Mouse (Mus musculus): Measurements from ENCODE around the gene Pank3. TPM values are rescaled to one million over a fixed set of nuclear protein-coding genes. Genes with fewer than 3 reads are reported as not detected.

The Pank3 gene
- total RNA-seq, 1 experiment = 27.0 TPM

DNA sequence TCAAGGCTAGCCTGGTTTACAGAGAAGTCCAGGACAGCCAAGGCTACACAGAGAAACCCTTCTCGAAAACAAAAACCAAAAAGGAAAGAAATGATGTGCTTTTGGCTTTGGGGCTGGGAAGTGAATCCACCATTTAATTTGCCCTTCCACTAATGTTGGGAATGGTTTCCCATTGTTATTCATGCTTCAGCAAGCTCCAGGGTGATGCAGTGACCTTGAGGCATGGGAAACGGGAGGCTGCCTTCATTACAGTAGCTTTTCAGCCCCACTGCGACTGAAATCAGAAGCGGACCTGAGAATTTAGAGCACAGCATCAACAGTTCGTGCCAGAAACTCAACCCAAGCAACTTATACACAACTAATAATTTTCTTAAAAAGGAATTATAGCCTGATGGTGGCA lies 32.0 kb downstream of the Pank3 start:
- H3K4me1 ChIP-seq (ENCODE audit: control insufficient read depth in 2 of 2, insufficient read depth in 2 of 2, low read length in 2 of 2, poor library complexity in 1 of 2) = peaks cover 0 to 4% of the 10 kb centered on the region in 2 experiments; a peak in 1 of 4 replicates
- H3K4me3 ChIP-seq (ENCODE audit: insufficient read depth in 1 of 2, low read depth in 1 of 2, low read length in 2 of 2, poor library complexity in 1 of 2, severe bottlenecking in 1 of 2) = no peak overlapping the region
- in situ Hi-C loops (cut with MboI; ENCODE audit: low sequenced_read_pairs in 2 of 2, unreplicated experiment in 2 of 2) = no loop called here
- no peak overlapping the region for H3K27ac ChIP-seq (ENCODE audit: insufficient read depth, low read depth, low read length, poor library complexity, severe bottlenecking)
- no peaks in the 10 kb centered on the region for H3K36me3 ChIP-seq (ENCODE audit: control insufficient read depth, insufficient read depth, low read length, poor library complexity, severe bottlenecking)
- DNase-seq (ENCODE audit: low read depth, low spot score) = no peak
- no peaks in the 10 kb centered on the region for H3K9me3 ChIP-seq (ENCODE audit: control insufficient read depth, insufficient read depth, low read depth, low read length)
- TF ChIP-seq CHD2 (IDR thresholded peaks at IDR 0.05; ENCODE audit: low read depth, low read length) = no peak
- no peak for TF ChIP-seq MAFK (IDR thresholded peaks at IDR 0.05; ENCODE audit: insufficient read depth, low read depth, low read length)
- TF ChIP-seq ZC3H11A (IDR thresholded peaks at IDR 0.05; ENCODE audit: borderline replicate concordance, low read depth, low read length) = no peak
- TF ChIP-seq HCFC1 (IDR thresholded peaks at IDR 0.05; ENCODE audit: borderline replicate concordance, insufficient read depth, low read length) = no peak
- TF ChIP-seq ZNF384 (IDR thresholded peaks at IDR 0.05; ENCODE audit: low read depth, low read length) = no peak
- no peak overlapping the region for H3K9ac ChIP-seq (ENCODE audit: insufficient read depth, low read depth, low read length, poor library complexity, severe bottlenecking)

GRCm38 (mm10) chr11:35811458-35811857 lies 42.2 kb downstream of the Pank3 start:
- no peaks in the 10 kb centered on the region for H3K9me3 ChIP-seq (ENCODE audit: control insufficient read depth, insufficient read depth, low read depth, low read length)
- no peak for TF ChIP-seq ZNF384 (IDR thresholded peaks at IDR 0.05; ENCODE audit: low read depth, low read length)
- TF ChIP-seq ZC3H11A (IDR thresholded peaks at IDR 0.05; ENCODE audit: borderline replicate concordance, low read depth, low read length) = no peak
- no peak for TF ChIP-seq MAFK (IDR thresholded peaks at IDR 0.05; ENCODE audit: insufficient read depth, low read depth, low read length)
- no peak for TF ChIP-seq CHD2 (IDR thresholded peaks at IDR 0.05; ENCODE audit: low read depth, low read length)
- TF ChIP-seq HCFC1 (IDR thresholded peaks at IDR 0.05; ENCODE audit: borderline replicate concordance, insufficient read depth, low read length) = no peak
- H3K9ac ChIP-seq (ENCODE audit: insufficient read depth, low read depth, low read length, poor library complexity, severe bottlenecking) = no peak overlapping the region
- H3K4me1 ChIP-seq (ENCODE audit: control insufficient read depth in 2 of 2, insufficient read depth in 2 of 2, low read length in 2 of 2, poor library complexity in 1 of 2) = peaks cover 0 to 4% of the 10 kb centered on the region in 2 experiments; a peak in 1 of 4 replicates
- in situ Hi-C loops (cut with MboI; ENCODE audit: low sequenced_read_pairs in 2 of 2, unreplicated experiment in 2 of 2) = no loop called here
- H3K36me3 ChIP-seq (ENCODE audit: control insufficient read depth, insufficient read depth, low read length, poor library complexity, severe bottlenecking) = peaks cover 48% of the 10 kb centered on the region
- H3K27ac ChIP-seq (ENCODE audit: insufficient read depth, low read depth, low read length, poor library complexity, severe bottlenecking) = no peak overlapping the region
- DNase-seq (ENCODE audit: low read depth, low spot score) = no peak
- no peak overlapping the region for H3K4me3 ChIP-seq (ENCODE audit: insufficient read depth in 1 of 2, low read depth in 1 of 2, low read length in 2 of 2, poor library complexity in 1 of 2, severe bottlenecking in 1 of 2)

GRCm38 (mm10) chr11:35816316-35816715 lies 47.0 kb downstream of the Pank3 start:
- H3K36me3 ChIP-seq (ENCODE audit: control insufficient read depth, insufficient read depth, low read length, poor library complexity, severe bottlenecking) = peaks cover 49% of the 10 kb centered on the region

GRCm38 (mm10) chr11:35827714-35828113 lies 58.4 kb downstream of the Pank3 start:
- H3K36me3 ChIP-seq (ENCODE audit: control insufficient read depth, insufficient read depth, low read length, poor library complexity, severe bottlenecking) = peaks cover 57% of the 10 kb centered on the region
- no peak overlapping the region for H3K27ac ChIP-seq (ENCODE audit: insufficient read depth, low read depth, low read length, poor library complexity, severe bottlenecking)
- in situ Hi-C loops (cut with MboI; ENCODE audit: low sequenced_read_pairs in 2 of 2, unreplicated experiment in 2 of 2) = no loop called here
- DNase-seq (ENCODE audit: low read depth, low spot score) = no peak
- no peaks in the 10 kb centered on the region for H3K9me3 ChIP-seq (ENCODE audit: control insufficient read depth, insufficient read depth, low read depth, low read length)
- peaks cover 0 to 3% of the 10 kb centered on the region in 2 experiments; a peak in 1 of 4 replicates for H3K4me1 ChIP-seq (ENCODE audit: control insufficient read depth in 2 of 2, insufficient read depth in 2 of 2, low read length in 2 of 2, poor library complexity in 1 of 2)
- no peak for TF ChIP-seq ZC3H11A (IDR thresholded peaks at IDR 0.05; ENCODE audit: borderline replicate concordance, low read depth, low read length)
- TF ChIP-seq CHD2 (IDR thresholded peaks at IDR 0.05; ENCODE audit: low read depth, low read length) = no peak
- no peak for TF ChIP-seq MAFK (IDR thresholded peaks at IDR 0.05; ENCODE audit: insufficient read depth, low read depth, low read length)
- no peak for TF ChIP-seq ZNF384 (IDR thresholded peaks at IDR 0.05; ENCODE audit: low read depth, low read length)
- no peak for TF ChIP-seq HCFC1 (IDR thresholded peaks at IDR 0.05; ENCODE audit: borderline replicate concordance, insufficient read depth, low read length)
- no peak overlapping the region for H3K9ac ChIP-seq (ENCODE audit: insufficient read depth, low read depth, low read length, poor library complexity, severe bottlenecking)
- H3K4me3 ChIP-seq (ENCODE audit: insufficient read depth in 1 of 2, low read depth in 1 of 2, low read length in 2 of 2, poor library complexity in 1 of 2, severe bottlenecking in 1 of 2) = no peak overlapping the region

More at GRCm38 (mm10) chr11:35816316-35816715, 47.0 kb downstream of the Pank3 start:
- Histone ChIP-seq H3K9ac (ENCODE audit: insufficient read depth, low read depth, low read length, poor library complexity, severe bottlenecking) (no peak overlapping the region), H3K4me1 (ENCODE audit: control insufficient read depth in 2 of 2, insufficient read depth in 2 of 2, low read length in 2 of 2, poor library complexity in 1 of 2) (peaks cover 0 to 1% of the 10 kb centered on the region in 2 experiments; a peak in 1 of 4 replicates), H3K9me3 (ENCODE audit: control insufficient read depth, insufficient read depth, low read depth, low read length) (no peaks in the 10 kb centered on the region), H3K4me3 (ENCODE audit: insufficient read depth in 1 of 2, low read depth in 1 of 2, low read length in 2 of 2, poor library complexity in 1 of 2, severe bottlenecking in 1 of 2) (no peak overlapping the region), H3K27ac (ENCODE audit: insufficient read depth, low read depth, low read length, poor library complexity, severe bottlenecking) (no peak overlapping the region)
- DNase-seq (ENCODE audit: low read depth, low spot score) = no peak
- TF ChIP-seq ZC3H11A (IDR thresholded peaks at IDR 0.05; ENCODE audit: borderline replicate concordance, low read depth, low read length) (no peak), HCFC1 (IDR thresholded peaks at IDR 0.05; ENCODE audit: borderline replicate concordance, insufficient read depth, low read length) (no peak), ZNF384 (IDR thresholded peaks at IDR 0.05; ENCODE audit: low read depth, low read length) (no peak), MAFK (IDR thresholded peaks at IDR 0.05; ENCODE audit: insufficient read depth, low read depth, low read length) (no peak), CHD2 (IDR thresholded peaks at IDR 0.05; ENCODE audit: low read depth, low read length) (no peak)
- in situ Hi-C loops (cut with MboI; ENCODE audit: low sequenced_read_pairs in 2 of 2, unreplicated experiment in 2 of 2) = no loop called here

Data from ES-E14 (cell line).